15 mouse cellular contexts compared by ENCODE assay signal in the genomic region with DNA sequence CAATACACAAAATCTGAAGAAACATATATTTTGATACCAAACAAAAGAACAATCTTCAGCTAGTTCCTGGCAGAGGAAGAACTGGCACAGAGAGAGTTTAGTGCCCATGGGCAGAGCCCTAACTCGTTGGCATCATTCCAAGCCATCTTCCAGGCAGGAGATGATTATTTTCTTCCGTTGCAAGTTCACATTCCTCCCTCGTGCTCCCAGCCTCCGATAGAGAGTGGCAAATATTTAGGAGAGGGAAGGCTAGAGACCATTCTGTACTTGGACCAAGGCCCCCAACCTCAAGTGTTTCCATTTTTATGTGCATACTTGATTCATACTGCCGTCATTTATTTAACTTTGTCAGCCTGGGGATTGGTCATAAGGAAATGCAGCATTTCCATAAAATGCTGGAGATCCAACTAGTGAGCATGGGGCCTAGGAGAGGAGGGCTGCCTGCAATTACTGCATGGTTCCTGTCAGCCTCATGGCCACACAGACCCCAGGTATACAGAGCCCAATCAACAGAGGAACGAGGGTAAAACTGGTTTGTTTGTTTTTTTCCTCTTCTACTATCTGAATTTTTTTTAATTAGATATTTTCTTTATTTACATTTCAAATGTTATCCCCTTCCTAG.
A peak's percentile ranks its signal among the peaks of the same experiment; 100 is the strongest.
DNase-seq lines count a peak whose midpoint lies in the region; ATAC-seq and TF ChIP-seq lines count a peak whose summit lies in the region.
"Had no signal": no experiment of that assay in that cellular context is flagged by ENCODE, and none has a peak within 500 bp of the region (broad histone marks: within the 10 kb centered on the region; RNA-seq: fewer than 3 reads in every experiment).

No protein-coding gene starts in this region.

- no peak overlapping the region for H3K4me3 ChIP-seq in lung, embryonic 14.5 days (ENCODE audit: low read depth, low read length)
- no peak overlapping the region for H3K4me3 ChIP-seq in heart, adult 2 months
- no peak overlapping the region for H3K4me3 ChIP-seq in heart, embryonic 14.5 days (ENCODE audit: control insufficient read depth in 1 of 2, insufficient read depth in 1 of 2, low read depth in 1 of 2, low read length in 2 of 2)
- H3K4me3 ChIP-seq in thymus, adult 2 months (ENCODE audit: control insufficient read depth, insufficient read depth, low read length) = no peak overlapping the region
- H3K4me3 ChIP-seq: forebrain, embryonic 13.5 days; hindbrain, embryonic 12.5 days; intestine, embryonic 15.5 days; kidney, embryonic 15.5 days; liver, embryonic 13.5 days; midbrain, embryonic 13.5 days had no signal

- 25% methylated on average over 6 of the region's 6 CpGs for WGBS in lung, embryonic 14.5 days
- 23% methylated on average over 6 of the region's 6 CpGs for WGBS in heart, adult 2 months
- WGBS in heart, embryonic 14.5 days = 20% methylated on average over 6 of the region's 6 CpGs
- WGBS in thymus, adult 2 months = 84% methylated on average over 6 of the region's 6 CpGs

- TF ChIP-seq EP300 in heart, adult 2 months (IDR thresholded peaks at IDR 0.05; ENCODE audit: insufficient read depth, low read depth, low read length) = peak; percentile 50; the same call in 1 of the 2 replicates

- H3K27ac ChIP-seq in lung, embryonic 14.5 days (ENCODE audit: low read depth) = 0 out of 2 replicates have a peak overlapping the region, but pooled peaks have one; percentile 18
- H3K27ac ChIP-seq in heart, adult 2 months = peak overlapping the region; percentile 62
- peak overlapping the region; percentile 71 to 72 for H3K27ac ChIP-seq in heart, embryonic 14.5 days (replicated peaks in 1 of 2; ENCODE audit: control insufficient read depth in 1 of 2, insufficient read depth in 1 of 2, low read depth in 2 of 2, low read length in 2 of 2)
- H3K27ac ChIP-seq in thymus, adult 2 months (ENCODE audit: control insufficient read depth, insufficient read depth, low read length) = no peak overlapping the region
- H3K27ac ChIP-seq: forebrain, embryonic 13.5 days; hindbrain, embryonic 12.5 days; intestine, embryonic 15.5 days; kidney, embryonic 15.5 days; liver, embryonic 13.5 days; midbrain, embryonic 13.5 days had no signal

- peak; percentile 40 for DNase-seq in lung, embryonic 14.5 days
- DNase-seq in lung, postnatal 10 days = no peak
- peak in 1 of 2 experiments; percentile 37 for DNase-seq in heart, adult 2 months
- peak; percentile 13 for DNase-seq in lung, postnatal 25 days (ENCODE audit: low spot score)
- DNase-seq in thymus, adult 2 months = no peak
- DNase-seq in thymus, postnatal 0 days (ENCODE audit: low spot score) = no peak
- DNase-seq: embryo, embryonic 11 days; liver, embryonic 13.5 days; spleen, adult 18-20 months had no signal

- H3K9ac ChIP-seq in lung, embryonic 14.5 days = no peak overlapping the region
- H3K9ac ChIP-seq in heart, adult 2 months (ENCODE audit: low read depth, low read length) = no peak overlapping the region
- no peak overlapping the region for H3K9ac ChIP-seq in heart, embryonic 14.5 days (ENCODE audit: low read length)
- H3K9ac ChIP-seq: forebrain, embryonic 13.5 days; hindbrain, embryonic 12.5 days; intestine, embryonic 15.5 days; kidney, embryonic 15.5 days; liver, embryonic 13.5 days; midbrain, embryonic 13.5 days had no signal

- TF ChIP-seq CTCF in lung, embryonic 14.5 days (IDR thresholded peaks at IDR 0.05; ENCODE audit: low read depth) = no peak
- TF ChIP-seq CTCF in heart, adult 2 months (IDR thresholded peaks at IDR 0.05) = no peak
- TF ChIP-seq CTCF in thymus, adult 2 months (IDR thresholded peaks at IDR 0.05; ENCODE audit: borderline replicate concordance, control insufficient read depth, extremely low read depth, insufficient read depth, low read length, poor library complexity) = no peak

- H3K4me1 ChIP-seq in lung, embryonic 14.5 days (ENCODE audit: insufficient read depth) = no peaks in the 10 kb centered on the region
- no peaks in the 10 kb centered on the region; the same call in none of the 2 replicates for H3K4me1 ChIP-seq in heart, adult 2 months (ENCODE audit: control insufficient read depth, insufficient read depth, low read length)
- peaks cover 19 to 43% of the 10 kb centered on the region in 2 experiments for H3K4me1 ChIP-seq in heart, embryonic 14.5 days (ENCODE audit: control insufficient read depth in 2 of 2, insufficient read depth in 2 of 2, low read length in 2 of 2)
- H3K4me1 ChIP-seq in thymus, adult 2 months (replicated peaks; ENCODE audit: control insufficient read depth, insufficient read depth, low read length) = no peaks in the 10 kb centered on the region
- H3K4me1 ChIP-seq: hindbrain, embryonic 12.5 days; kidney, embryonic 15.5 days; liver, embryonic 13.5 days had no signal

- no peaks in the 10 kb centered on the region for H3K79me2 ChIP-seq in heart, adult 2 months (replicated peaks; ENCODE audit: control insufficient read depth, insufficient read depth, low read length)

- H3K36me3 ChIP-seq in lung, embryonic 14.5 days (ENCODE audit: insufficient read depth) = no peaks in the 10 kb centered on the region
- peaks cover 2% of the 10 kb centered on the region; the same call in 1 of the 2 replicates for H3K36me3 ChIP-seq in heart, adult 2 months (ENCODE audit: control insufficient read depth, insufficient read depth, low read length)
- H3K36me3 ChIP-seq in heart, embryonic 14.5 days (ENCODE audit: control insufficient read depth, insufficient read depth, low read length) = no peaks in the 10 kb centered on the region
- H3K36me3 ChIP-seq in thymus, adult 2 months (ENCODE audit: control insufficient read depth, insufficient read depth, low read length) = no peaks in the 10 kb centered on the region
- H3K36me3 ChIP-seq: hindbrain, embryonic 12.5 days; intestine, embryonic 15.5 days; kidney, embryonic 15.5 days; liver, embryonic 13.5 days; midbrain, embryonic 13.5 days had no signal

- TF ChIP-seq POLR2A in heart, adult 2 months (IDR thresholded peaks at IDR 0.05; ENCODE audit: insufficient read depth, low read depth, low read length) = peak; percentile 37; the same call in 1 of the 2 replicates
- no peak for TF ChIP-seq POLR2A in thymus, adult 2 months (IDR thresholded peaks at IDR 0.05; ENCODE audit: control insufficient read depth, extremely low read depth, insufficient read depth, low read length, poor library complexity)

- H3K27me3 ChIP-seq in lung, embryonic 14.5 days (ENCODE audit: insufficient read depth, low read length) = no peaks in the 10 kb centered on the region
- H3K27me3 ChIP-seq in heart, adult 2 months (ENCODE audit: control insufficient read depth, insufficient read depth, low read length) = no peaks in the 10 kb centered on the region
- H3K27me3 ChIP-seq in heart, embryonic 14.5 days (ENCODE audit: control insufficient read depth, insufficient read depth, low read length) = no peaks in the 10 kb centered on the region
- H3K27me3 ChIP-seq in thymus, adult 2 months (ENCODE audit: control insufficient read depth, insufficient read depth, low read length) = no peaks in the 10 kb centered on the region
- H3K27me3 ChIP-seq: forebrain, embryonic 13.5 days; hindbrain, embryonic 12.5 days; intestine, embryonic 15.5 days; kidney, embryonic 15.5 days; midbrain, embryonic 13.5 days had no signal

- ATAC-seq in lung, embryonic 14.5 days (ENCODE audit: insufficient read depth) = no peak
- ATAC-seq in heart, embryonic 14.5 days (ENCODE audit: insufficient number of reproducible peaks, insufficient read depth, low FRiP score, low read depth) = peak; percentile 71; the same call in 1 of the 2 replicates
- ATAC-seq: forebrain, embryonic 13.5 days; intestine, embryonic 15.5 days; midbrain, embryonic 13.5 days had no signal

- H3K9me3 ChIP-seq in lung, embryonic 14.5 days (ENCODE audit: low read depth, low read length) = no peaks in the 10 kb centered on the region
- H3K9me3 ChIP-seq in heart, embryonic 14.5 days (ENCODE audit: control insufficient read depth, low read length) = 0 out of 2 replicates have a peak, but pooled peaks cover 5% of the 10 kb centered on the region
- H3K9me3 ChIP-seq: forebrain, embryonic 13.5 days; hindbrain, embryonic 12.5 days; intestine, embryonic 15.5 days; kidney, embryonic 15.5 days; liver, embryonic 13.5 days; midbrain, embryonic 13.5 days had no signal

- H3K4me2 ChIP-seq in lung, embryonic 14.5 days = no peak overlapping the region
- H3K4me2 ChIP-seq in heart, embryonic 14.5 days (ENCODE audit: low read length) = no peak overlapping the region
- H3K4me2 ChIP-seq: forebrain, embryonic 13.5 days; hindbrain, embryonic 12.5 days; intestine, embryonic 15.5 days; kidney, embryonic 15.5 days; liver, embryonic 13.5 days; midbrain, embryonic 13.5 days had no signal

- intact Hi-C loops in heart, adult 2 months (cut with DNase I) = loop anchor here (5.0 kb wide), 1 partner anchor 460 kb away; no protein-coding TSS in a partner anchor

Comparison
In these comparisons a context has a peak if more than half of its experiments do, and no peak if none do; other contexts are left out.
1. DNase-seq: peak in lung, embryonic 14.5 days (single experiment) and lung, postnatal 25 days (single experiment); none in lung, postnatal 10 days (single experiment), thymus, adult 2 months (single experiment) and thymus, postnatal 0 days (single experiment).